Mouse (Mus musculus): Measurements from ENCODE around the gene Gabpb2.

GRCm38 (mm10) chr3:95161041-95161551 lies 56.6 kb downstream of the Gabpb2 start:
- TF ChIP-seq CTCF (IDR thresholded peaks at IDR 0.05; ENCODE audit: low read depth), result no peak
- TF ChIP-seq EP300 (IDR thresholded peaks at IDR 0.05; ENCODE audit: low read depth), result no peak
